Mouse (Mus musculus): ENCODE data around the gene Pip4k2b. TPM values are rescaled to one million over a fixed set of nuclear protein-coding genes. Genes with fewer than 3 reads are reported as not detected.

Gene Pip4k2b
- polyA plus RNA-seq, 1 experiment from 2014 or later, result 2.1 TPM

GRCm38 (mm10) chr11:97677381-97677780, 67.1 kb downstream of the Pip4k2b start:
- H3K4me2 ChIP-seq (ENCODE audit: low read depth, severe bottlenecking), result no peak overlapping the region
- ATAC-seq (ENCODE audit: insufficient number of reproducible peaks, low FRiP score, low TSS enrichment, low read depth) (no peak), DNase-seq (ENCODE audit: low spot score) (no peak)
- H3K4me3 ChIP-seq (ENCODE audit: low read depth, low read length), result no peak overlapping the region
- no peaks in the 10 kb centered on the region for H3K4me1 ChIP-seq (ENCODE audit: control insufficient read depth, insufficient read depth, low read length)
- H3K9me3 ChIP-seq (ENCODE audit: control insufficient read depth, low read length), result no peaks in the 10 kb centered on the region
- no peak overlapping the region for H3K9ac ChIP-seq (ENCODE audit: low read length)
- H3K27me3 ChIP-seq (ENCODE audit: control insufficient read depth, insufficient read depth, low read length), result no peaks in the 10 kb centered on the region
- H3K36me3 ChIP-seq (ENCODE audit: control insufficient read depth, insufficient read depth, low read length), result peaks cover 26% of the 10 kb centered on the region
- 61% methylated on average over 15 of the region's 15 CpGs for WGBS
- H3K27ac ChIP-seq (replicated peaks; ENCODE audit: low read depth, low read length), result no peak overlapping the region

GRCm38 (mm10) chr11:97676050-97676754, 68.3 kb downstream of the Pip4k2b start:
- Histone ChIP-seq H3K9me3 (ENCODE audit: control insufficient read depth, low read length) (no peaks in the 10 kb centered on the region), H3K9ac (ENCODE audit: low read length) (no peak overlapping the region), H3K4me2 (ENCODE audit: low read depth, severe bottlenecking) (no peak overlapping the region), H3K27me3 (ENCODE audit: control insufficient read depth, insufficient read depth, low read length) (no peaks in the 10 kb centered on the region), H3K4me3 (ENCODE audit: low read depth, low read length) (no peak overlapping the region), H3K36me3 (ENCODE audit: control insufficient read depth, insufficient read depth, low read length) (peaks cover 24% of the 10 kb centered on the region), H3K27ac (replicated peaks; ENCODE audit: low read depth, low read length) (no peak overlapping the region), H3K4me1 (ENCODE audit: control insufficient read depth, insufficient read depth, low read length) (no peaks in the 10 kb centered on the region)
- ATAC-seq (ENCODE audit: insufficient number of reproducible peaks, low FRiP score, low TSS enrichment, low read depth), result no peak
- 84% methylated on average over 15 of the region's 15 CpGs for WGBS
- no peak for DNase-seq (ENCODE audit: low spot score)

- H3K4me1 ChIP-seq (ENCODE audit: control insufficient read depth, insufficient read depth, low read length), result no peaks in the 10 kb centered on the region
- peaks cover 29% of the 10 kb centered on the region for H3K36me3 ChIP-seq (ENCODE audit: control insufficient read depth, insufficient read depth, low read length)
- 87% methylated on average over 11 of the region's 11 CpGs for WGBS
- no peaks in the 10 kb centered on the region for H3K27me3 ChIP-seq (ENCODE audit: control insufficient read depth, insufficient read depth, low read length)
- H3K4me2 ChIP-seq (ENCODE audit: low read depth, severe bottlenecking), result no peak overlapping the region
- ATAC-seq (ENCODE audit: insufficient number of reproducible peaks, low FRiP score, low TSS enrichment, low read depth) (no peak), DNase-seq (ENCODE audit: low spot score) (no peak)
- no peak overlapping the region for H3K27ac ChIP-seq (replicated peaks; ENCODE audit: low read depth, low read length)
- H3K4me3 ChIP-seq (ENCODE audit: low read depth, low read length), result no peak overlapping the region
- no peak overlapping the region for H3K9ac ChIP-seq (ENCODE audit: low read length)
- H3K9me3 ChIP-seq (ENCODE audit: control insufficient read depth, low read length), result no peaks in the 10 kb centered on the region
These were observed 71.4 kb downstream of the Pip4k2b start for GRCm38 (mm10) chr11:97673148-97673547.

GRCm38 (mm10) chr11:97671177-97671527, 73.4 kb downstream of the Pip4k2b start:
- Histone ChIP-seq H3K27me3 (ENCODE audit: control insufficient read depth, insufficient read depth, low read length) (no peaks in the 10 kb centered on the region), H3K4me1 (ENCODE audit: control insufficient read depth, insufficient read depth, low read length) (no peaks in the 10 kb centered on the region), H3K9ac (ENCODE audit: low read length) (no peak overlapping the region), H3K4me3 (ENCODE audit: low read depth, low read length) (no peak overlapping the region), H3K27ac (replicated peaks; ENCODE audit: low read depth, low read length) (no peak overlapping the region), H3K36me3 (ENCODE audit: control insufficient read depth, insufficient read depth, low read length) (peaks cover 24% of the 10 kb centered on the region), H3K9me3 (ENCODE audit: control insufficient read depth, low read length) (no peaks in the 10 kb centered on the region), H3K4me2 (ENCODE audit: low read depth, severe bottlenecking) (no peak overlapping the region)
- 52% methylated on average over 2 of the region's 2 CpGs for WGBS
- DNase-seq (ENCODE audit: low spot score), result no peak
- no peak for ATAC-seq (ENCODE audit: insufficient number of reproducible peaks, low FRiP score, low TSS enrichment, low read depth)

- no peak overlapping the region for H3K27ac ChIP-seq (replicated peaks; ENCODE audit: low read depth, low read length)
- no peaks in the 10 kb centered on the region for H3K4me1 ChIP-seq (ENCODE audit: control insufficient read depth, insufficient read depth, low read length)
- no peak overlapping the region for H3K9ac ChIP-seq (ENCODE audit: low read length)
- H3K27me3 ChIP-seq (ENCODE audit: control insufficient read depth, insufficient read depth, low read length), result no peaks in the 10 kb centered on the region
- DNase-seq (ENCODE audit: low spot score) (no peak), ATAC-seq (ENCODE audit: insufficient number of reproducible peaks, low FRiP score, low TSS enrichment, low read depth) (no peak)
- H3K9me3 ChIP-seq (ENCODE audit: control insufficient read depth, low read length), result no peaks in the 10 kb centered on the region
- no peak overlapping the region for H3K4me3 ChIP-seq (ENCODE audit: low read depth, low read length)
- no peak overlapping the region for H3K4me2 ChIP-seq (ENCODE audit: low read depth, severe bottlenecking)
- peaks cover 30% of the 10 kb centered on the region for H3K36me3 ChIP-seq (ENCODE audit: control insufficient read depth, insufficient read depth, low read length)
- 74% methylated on average over 13 of the region's 13 CpGs for WGBS
These were observed 74.0 kb downstream of the Pip4k2b start for GRCm38 (mm10) chr11:97670234-97671176.

- H3K4me1 ChIP-seq (ENCODE audit: control insufficient read depth, insufficient read depth, low read length), result no peaks in the 10 kb centered on the region
- H3K9ac ChIP-seq (ENCODE audit: low read length), result no peak overlapping the region
- DNase-seq (ENCODE audit: low spot score), result no peak
- no peak for ATAC-seq (ENCODE audit: insufficient number of reproducible peaks, low FRiP score, low TSS enrichment, low read depth)
- H3K4me2 ChIP-seq (ENCODE audit: low read depth, severe bottlenecking), result no peak overlapping the region
- no peaks in the 10 kb centered on the region for H3K9me3 ChIP-seq (ENCODE audit: control insufficient read depth, low read length)
- peaks cover 26% of the 10 kb centered on the region for H3K36me3 ChIP-seq (ENCODE audit: control insufficient read depth, insufficient read depth, low read length)
- WGBS, result 45% methylated on average over 6 of the region's 6 CpGs
- H3K4me3 ChIP-seq (ENCODE audit: low read depth, low read length), result no peak overlapping the region
- H3K27ac ChIP-seq (replicated peaks; ENCODE audit: low read depth, low read length), result no peak overlapping the region
- H3K27me3 ChIP-seq (ENCODE audit: control insufficient read depth, insufficient read depth, low read length), result no peaks in the 10 kb centered on the region
These were observed 74.7 kb downstream of the Pip4k2b start for GRCm38 (mm10) chr11:97669829-97670228.

- Histone ChIP-seq H3K4me2 (ENCODE audit: low read depth, severe bottlenecking) (no peak overlapping the region), H3K27ac (replicated peaks; ENCODE audit: low read depth, low read length) (no peak overlapping the region), H3K4me3 (ENCODE audit: low read depth, low read length) (no peak overlapping the region), H3K9me3 (ENCODE audit: control insufficient read depth, low read length) (no peaks in the 10 kb centered on the region), H3K36me3 (ENCODE audit: control insufficient read depth, insufficient read depth, low read length) (peaks cover 24% of the 10 kb centered on the region), H3K27me3 (ENCODE audit: control insufficient read depth, insufficient read depth, low read length) (no peaks in the 10 kb centered on the region), H3K4me1 (ENCODE audit: control insufficient read depth, insufficient read depth, low read length) (no peaks in the 10 kb centered on the region), H3K9ac (ENCODE audit: low read length) (no peak overlapping the region)
- ATAC-seq (ENCODE audit: insufficient number of reproducible peaks, low FRiP score, low TSS enrichment, low read depth), result no peak
- 67% methylated on average over 14 of the region's 15 CpGs for WGBS
- no peak for DNase-seq (ENCODE audit: low spot score)
These were observed 75.2 kb downstream of the Pip4k2b start for GRCm38 (mm10) chr11:97669268-97669667.

- peaks cover 22% of the 10 kb centered on the region for H3K36me3 ChIP-seq (ENCODE audit: control insufficient read depth, insufficient read depth, low read length)
- WGBS, result 92% methylated on average over 7 of the region's 7 CpGs
- H3K9ac ChIP-seq (ENCODE audit: low read length), result no peak overlapping the region
- no peak for DNase-seq (ENCODE audit: low spot score)
- H3K4me2 ChIP-seq (ENCODE audit: low read depth, severe bottlenecking), result no peak overlapping the region
- H3K4me3 ChIP-seq (ENCODE audit: low read depth, low read length), result no peak overlapping the region
- no peaks in the 10 kb centered on the region for H3K27me3 ChIP-seq (ENCODE audit: control insufficient read depth, insufficient read depth, low read length)
- no peak for ATAC-seq (ENCODE audit: insufficient number of reproducible peaks, low FRiP score, low TSS enrichment, low read depth)
- H3K9me3 ChIP-seq (ENCODE audit: control insufficient read depth, low read length), result no peaks in the 10 kb centered on the region
- no peaks in the 10 kb centered on the region for H3K4me1 ChIP-seq (ENCODE audit: control insufficient read depth, insufficient read depth, low read length)
- no peak overlapping the region for H3K27ac ChIP-seq (replicated peaks; ENCODE audit: low read depth, low read length)
These were observed 76.3 kb downstream of the Pip4k2b start for GRCm38 (mm10) chr11:97668160-97668559.

All from limb, embryonic 11.5 days (tissue).